Mouse (Mus musculus): ENCODE data around the gene Stx3. TPM values are rescaled to one million over a fixed set of nuclear protein-coding genes. Genes with fewer than 3 reads are reported as not detected.

Stx3 gene
- 6.2 and 6.4 TPM in 2 replicates for polyA plus RNA-seq (2015; fragmentation: Nextera tagmentation; extraction: Ambion mirVana)

DNA sequence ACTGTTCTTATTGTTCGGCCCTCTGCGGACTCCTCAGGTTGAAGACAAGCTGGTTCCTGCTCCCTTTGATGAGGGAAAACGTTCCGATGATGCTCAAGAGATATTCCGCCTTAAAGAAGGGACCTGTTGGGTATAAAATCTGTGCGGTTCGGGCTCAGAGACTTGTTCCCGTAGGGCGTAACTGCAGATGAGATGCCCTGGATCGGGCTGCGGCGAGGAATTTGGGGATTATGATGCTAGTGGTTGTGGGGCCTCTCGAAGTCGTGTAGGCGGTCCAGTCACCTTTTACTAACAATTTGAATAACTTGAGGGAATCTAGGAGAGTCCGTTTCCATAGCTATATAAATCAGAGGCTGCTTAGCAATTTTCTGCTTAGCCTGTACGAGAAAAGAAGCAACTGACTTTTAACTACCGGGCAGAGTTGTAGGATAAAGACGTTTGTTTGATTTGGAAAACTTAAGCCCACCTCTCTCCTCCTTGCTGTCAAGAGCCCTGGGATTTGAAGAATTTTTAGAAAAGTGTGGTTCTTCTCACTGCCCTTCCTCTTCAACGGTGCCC is at the start of gene Stx3:
Stx3 (minus strand) TSS at position 261 of the 558 bp plus-strand sequence.
- H3K9ac ChIP-seq (ENCODE audit: low read length), result peak within 1 kb of the TSS; percentile 81
- no peak for ATAC-seq (replicated peaks; ENCODE audit: extremely low read depth, insufficient read depth, low FRiP score)
- 0 out of 2 replicates have a peak, but pooled peaks cover 2% of the 10 kb centered on the region for H3K4me1 ChIP-seq (ENCODE audit: control insufficient read depth, insufficient read depth, low read length)
- no peaks in the 10 kb centered on the region for H3K27me3 ChIP-seq (ENCODE audit: control insufficient read depth, insufficient read depth, low read length)
- peak within 1 kb of the TSS; percentile 98 for H3K4me2 ChIP-seq (ENCODE audit: low read depth, low read length)
- peak within 1 kb of the TSS; percentile 79 for H3K4me3 ChIP-seq (ENCODE audit: low read length)
- H3K36me3 ChIP-seq (ENCODE audit: control insufficient read depth, insufficient read depth), result no peaks in the 10 kb centered on the region
- H3K27ac ChIP-seq (ENCODE audit: low read length), result peak within 1 kb of the TSS; percentile 22
- under 1% methylated on average over 20 of the region's 20 CpGs for whole genome bisulfite sequencing
- no peaks in the 10 kb centered on the region for H3K9me3 ChIP-seq (replicated peaks; ENCODE audit: control insufficient read depth, low read length)

DNA sequence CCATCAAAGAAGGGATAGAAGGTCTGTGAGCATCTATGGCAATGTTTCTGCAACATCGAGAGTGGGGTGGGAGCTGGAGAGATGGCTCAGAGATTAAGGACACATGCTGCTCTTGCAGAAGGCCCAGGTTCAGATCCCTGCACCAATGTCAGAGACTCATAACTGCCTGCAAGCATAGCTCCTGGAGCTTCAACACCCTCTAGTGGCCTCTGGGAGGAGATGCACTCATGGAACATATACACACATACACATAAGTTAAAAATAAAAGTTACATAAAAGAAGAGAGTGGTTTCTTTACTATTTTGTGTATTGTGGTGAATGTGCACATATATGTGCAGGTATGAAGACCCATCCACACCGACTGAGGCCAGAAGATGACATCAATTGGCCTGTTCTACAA is 48.6 kb upstream of the Stx3 start:
- Histone ChIP-seq H3K27me3 (ENCODE audit: control insufficient read depth, insufficient read depth, low read length) (no peaks in the 10 kb centered on the region), H3K4me1 (ENCODE audit: control insufficient read depth, insufficient read depth, low read length) (no peaks in the 10 kb centered on the region), H3K4me3 (ENCODE audit: low read length) (no peak overlapping the region), H3K36me3 (ENCODE audit: control insufficient read depth, insufficient read depth) (no peaks in the 10 kb centered on the region), H3K9me3 (replicated peaks; ENCODE audit: control insufficient read depth, low read length) (peaks cover 8% of the 10 kb centered on the region), H3K4me2 (ENCODE audit: low read depth, low read length) (no peak overlapping the region), H3K27ac (ENCODE audit: low read length) (no peak overlapping the region), H3K9ac (ENCODE audit: low read length) (no peak overlapping the region)
- WGBS, result 76% methylated on average over 2 of the region's 2 CpGs
- ATAC-seq (replicated peaks; ENCODE audit: extremely low read depth, insufficient read depth, low FRiP score), result no peak

- WGBS, result 89% methylated on average over 1 of the region's 1 CpGs
- Histone ChIP-seq H3K9ac (ENCODE audit: low read length) (no peak within 1 kb of the TSS), H3K4me1 (ENCODE audit: control insufficient read depth, insufficient read depth, low read length) (no peaks in the 10 kb centered on the region), H3K27ac (ENCODE audit: low read length) (no peak within 1 kb of the TSS), H3K36me3 (ENCODE audit: control insufficient read depth, insufficient read depth) (no peaks in the 10 kb centered on the region), H3K4me3 (ENCODE audit: low read length) (no peak within 1 kb of the TSS), H3K27me3 (ENCODE audit: control insufficient read depth, insufficient read depth, low read length) (no peaks in the 10 kb centered on the region), H3K4me2 (ENCODE audit: low read depth, low read length) (no peak within 1 kb of the TSS), H3K9me3 (replicated peaks; ENCODE audit: control insufficient read depth, low read length) (peaks cover 4% of the 10 kb centered on the region)
- ATAC-seq (replicated peaks; ENCODE audit: extremely low read depth, insufficient read depth, low FRiP score), result no peak
Observed at GRCm38 (mm10) chr19:11860966-11861365, 41.8 kb upstream of the Stx3 start, which contains the start of gene Olfr1418. Gene Olfr1418, minus strand, starts transcription at chr19:11861066.

DNA sequence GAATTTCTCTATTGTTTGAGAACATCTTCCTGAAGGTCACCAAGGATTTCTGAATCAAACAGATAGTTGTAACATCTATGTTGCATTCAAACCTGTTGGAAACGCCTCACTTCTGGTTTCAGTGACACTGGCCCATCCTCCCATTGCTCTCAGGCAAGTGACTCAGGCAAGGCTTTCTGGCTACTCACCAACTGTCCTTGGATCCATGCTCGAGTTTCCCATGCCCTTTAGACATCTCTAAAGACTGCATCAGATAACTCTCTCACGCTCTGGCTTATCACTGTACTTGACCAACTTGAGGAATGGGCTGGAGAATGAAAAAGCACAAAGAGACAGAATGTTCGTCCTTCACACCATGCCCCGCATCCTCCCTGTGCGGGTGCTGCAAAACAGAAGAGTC is 37.3 kb upstream of the Stx3 start:
- Histone ChIP-seq H3K4me1 (ENCODE audit: control insufficient read depth, insufficient read depth, low read length) (no peaks in the 10 kb centered on the region), H3K9ac (ENCODE audit: low read length) (no peak overlapping the region), H3K27me3 (ENCODE audit: control insufficient read depth, insufficient read depth, low read length) (no peaks in the 10 kb centered on the region), H3K4me2 (ENCODE audit: low read depth, low read length) (no peak overlapping the region), H3K9me3 (replicated peaks; ENCODE audit: control insufficient read depth, low read length) (peaks cover 2% of the 10 kb centered on the region), H3K4me3 (ENCODE audit: low read length) (no peak overlapping the region), H3K27ac (ENCODE audit: low read length) (no peak overlapping the region), H3K36me3 (ENCODE audit: control insufficient read depth, insufficient read depth) (no peaks in the 10 kb centered on the region)
- ATAC-seq (replicated peaks; ENCODE audit: extremely low read depth, insufficient read depth, low FRiP score), result no peak
- WGBS, result 61% methylated on average over 6 of the region's 6 CpGs

DNA sequence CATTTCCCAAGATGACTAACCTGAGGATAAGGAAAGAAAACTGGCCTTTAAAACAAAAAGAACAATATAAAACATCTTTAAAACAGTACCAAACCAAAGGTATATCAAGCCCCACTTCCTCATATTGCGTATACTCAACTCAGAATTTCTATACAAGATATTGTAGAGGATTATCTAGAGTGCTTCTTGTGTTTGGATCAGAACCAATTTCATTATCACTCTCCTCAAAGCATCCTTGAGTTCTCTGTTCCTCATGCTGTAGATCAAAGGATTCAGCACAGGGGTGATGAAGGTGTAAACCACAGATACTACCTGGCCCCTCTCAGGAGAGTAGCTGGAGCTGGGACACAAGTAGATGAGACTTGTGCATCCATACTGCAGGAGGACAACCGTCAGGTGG is 35.6 kb upstream of the Stx3 start:
- H3K27ac ChIP-seq (ENCODE audit: low read length), result no peak overlapping the region
- H3K4me2 ChIP-seq (ENCODE audit: low read depth, low read length), result no peak overlapping the region
- WGBS, result 71% methylated on average over 2 of the region's 2 CpGs
- no peaks in the 10 kb centered on the region for H3K36me3 ChIP-seq (ENCODE audit: control insufficient read depth, insufficient read depth)
- H3K9ac ChIP-seq (ENCODE audit: low read length), result no peak overlapping the region
- no peaks in the 10 kb centered on the region for H3K4me1 ChIP-seq (ENCODE audit: control insufficient read depth, insufficient read depth, low read length)
- no peak for ATAC-seq (replicated peaks; ENCODE audit: extremely low read depth, insufficient read depth, low FRiP score)
- peaks cover 2% of the 10 kb centered on the region for H3K9me3 ChIP-seq (replicated peaks; ENCODE audit: control insufficient read depth, low read length)
- H3K27me3 ChIP-seq (ENCODE audit: control insufficient read depth, insufficient read depth, low read length), result no peaks in the 10 kb centered on the region
- H3K4me3 ChIP-seq (ENCODE audit: low read length), result no peak overlapping the region

GRCm38 (mm10) chr19:11852652-11853051 is 33.4 kb upstream of the Stx3 start:
- Histone ChIP-seq H3K36me3 (ENCODE audit: control insufficient read depth, insufficient read depth) (no peaks in the 10 kb centered on the region), H3K27ac (ENCODE audit: low read length) (no peak overlapping the region), H3K27me3 (ENCODE audit: control insufficient read depth, insufficient read depth, low read length) (no peaks in the 10 kb centered on the region), H3K4me1 (ENCODE audit: control insufficient read depth, insufficient read depth, low read length) (no peaks in the 10 kb centered on the region), H3K9me3 (replicated peaks; ENCODE audit: control insufficient read depth, low read length) (peaks cover 2% of the 10 kb centered on the region), H3K9ac (ENCODE audit: low read length) (no peak overlapping the region), H3K4me2 (ENCODE audit: low read depth, low read length) (no peak overlapping the region), H3K4me3 (ENCODE audit: low read length) (no peak overlapping the region)
- 16% methylated on average over 4 of the region's 4 CpGs for WGBS
- ATAC-seq (replicated peaks; ENCODE audit: extremely low read depth, insufficient read depth, low FRiP score), result no peak

GRCm38 (mm10) chr19:11846333-11846732 is 27.1 kb upstream of the Stx3 start:
- Histone ChIP-seq H3K9ac (ENCODE audit: low read length) (no peak overlapping the region), H3K4me1 (ENCODE audit: control insufficient read depth, insufficient read depth, low read length) (no peaks in the 10 kb centered on the region), H3K27ac (ENCODE audit: low read length) (no peak overlapping the region), H3K36me3 (ENCODE audit: control insufficient read depth, insufficient read depth) (no peaks in the 10 kb centered on the region), H3K4me3 (ENCODE audit: low read length) (no peak overlapping the region), H3K27me3 (ENCODE audit: control insufficient read depth, insufficient read depth, low read length) (no peaks in the 10 kb centered on the region), H3K4me2 (ENCODE audit: low read depth, low read length) (no peak overlapping the region), H3K9me3 (replicated peaks; ENCODE audit: control insufficient read depth, low read length) (no peaks in the 10 kb centered on the region)
- 80% methylated on average over 4 of the region's 4 CpGs for WGBS
- no peak for ATAC-seq (replicated peaks; ENCODE audit: extremely low read depth, insufficient read depth, low FRiP score)

DNA sequence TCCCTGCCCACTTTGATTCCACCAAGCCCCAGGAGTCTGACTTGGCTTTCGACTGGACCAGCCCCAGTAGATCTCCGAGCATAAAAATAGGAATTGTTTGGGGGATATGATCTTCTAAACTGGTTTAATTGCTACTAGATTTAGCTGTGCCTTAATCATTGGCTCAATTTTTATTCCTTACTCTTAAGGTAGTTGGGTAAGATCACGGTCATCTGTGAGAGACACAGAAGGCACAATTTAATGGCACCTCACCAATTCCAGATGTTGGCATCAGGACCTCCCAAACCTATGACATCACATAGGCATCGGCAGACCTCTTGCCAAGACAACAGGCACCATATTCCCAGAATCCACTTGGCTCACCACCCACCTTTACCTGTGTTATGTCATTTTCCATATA is 19.9 kb upstream of the Stx3 start, which contains the start of gene Olfr1417:
Olfr1417 (minus strand) TSS at position 101 of the 400 bp plus-strand sequence.
- Histone ChIP-seq H3K9ac (ENCODE audit: low read length) (no peak within 1 kb of the TSS), H3K36me3 (ENCODE audit: control insufficient read depth, insufficient read depth) (no peaks in the 10 kb centered on the region), H3K4me1 (ENCODE audit: control insufficient read depth, insufficient read depth, low read length) (no peaks in the 10 kb centered on the region), H3K4me3 (ENCODE audit: low read length) (no peak within 1 kb of the TSS), H3K27me3 (ENCODE audit: control insufficient read depth, insufficient read depth, low read length) (no peaks in the 10 kb centered on the region), H3K9me3 (replicated peaks; ENCODE audit: control insufficient read depth, low read length) (no peaks in the 10 kb centered on the region), H3K27ac (ENCODE audit: low read length) (no peak within 1 kb of the TSS), H3K4me2 (ENCODE audit: low read depth, low read length) (no peak within 1 kb of the TSS)
- WGBS, result 86% methylated on average over 4 of the region's 4 CpGs
- no peak for ATAC-seq (replicated peaks; ENCODE audit: extremely low read depth, insufficient read depth, low FRiP score)

DNA sequence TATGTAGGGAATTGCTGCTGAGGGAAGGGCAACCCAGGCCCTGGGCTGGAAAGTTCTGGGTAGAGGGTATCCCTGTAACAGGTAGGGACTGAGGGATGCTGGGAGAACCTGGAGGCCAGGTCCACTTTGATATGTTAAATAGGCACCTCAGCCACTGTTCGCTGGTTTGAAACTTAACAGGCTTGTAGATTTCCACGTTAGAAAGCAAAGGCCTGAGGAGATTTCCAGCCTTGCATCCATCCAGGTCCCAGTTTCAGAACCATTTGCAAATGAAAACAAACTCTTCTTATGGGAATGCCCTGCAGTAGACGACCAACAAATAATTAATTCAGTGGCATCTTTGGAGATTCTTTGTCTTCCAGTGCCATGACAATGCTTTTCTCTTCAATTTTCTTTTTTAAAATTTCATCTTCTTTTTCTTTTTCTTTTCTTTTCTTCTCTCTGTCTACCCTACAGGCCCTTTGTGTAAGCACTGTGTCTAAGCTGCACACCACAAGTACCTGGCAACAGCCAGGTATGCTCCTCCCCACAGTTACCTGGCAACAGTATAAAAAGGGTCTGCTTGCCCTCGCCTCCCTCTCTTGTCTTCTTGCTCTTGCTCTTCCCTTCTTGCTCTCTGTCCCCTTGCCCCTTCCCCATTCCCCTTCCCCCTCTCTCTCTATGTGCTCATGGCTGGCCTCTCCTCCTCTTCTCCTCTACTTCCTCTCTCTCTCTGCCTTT is 4.3 kb upstream of the Stx3 start:
- 46% methylated on average over 4 of the region's 4 CpGs for WGBS
- Histone ChIP-seq H3K9me3 (replicated peaks; ENCODE audit: control insufficient read depth, low read length) (no peaks in the 10 kb centered on the region), H3K27me3 (ENCODE audit: control insufficient read depth, insufficient read depth, low read length) (no peaks in the 10 kb centered on the region), H3K4me1 (ENCODE audit: control insufficient read depth, insufficient read depth, low read length) (no peaks in the 10 kb centered on the region), H3K27ac (ENCODE audit: low read length) (no peak overlapping the region), H3K4me3 (ENCODE audit: low read length) (no peak overlapping the region), H3K36me3 (ENCODE audit: control insufficient read depth, insufficient read depth) (no peaks in the 10 kb centered on the region), H3K9ac (ENCODE audit: low read length) (no peak overlapping the region), H3K4me2 (ENCODE audit: low read depth, low read length) (no peak overlapping the region)
- ATAC-seq (replicated peaks; ENCODE audit: extremely low read depth, insufficient read depth, low FRiP score), result no peak

All from heart, embryonic 16.5 days (tissue).